8 mouse cellular contexts compared by ENCODE assay signal in genomic region chr1:120357371-120358274, GRCm38 (mm10). TPM values are rescaled to one million over a fixed set of nuclear protein-coding genes. Genes with fewer than 3 reads are reported as not detected.
DNase-seq lines count a peak whose midpoint lies in the region; ATAC-seq and TF ChIP-seq lines count a peak whose summit lies in the region.

No protein-coding gene starts in this region.

- H3K4me3 ChIP-seq in E14TG2a.4 (replicated peaks; ENCODE audit: low read length), result peak overlapping the region; percentile 10; the same call in 1 of the 2 replicates
- 0 out of 2 replicates have a peak overlapping the region, but pooled peaks have one; percentile 7 for H3K4me3 ChIP-seq in forebrain, embryonic 16.5 days (replicated peaks; ENCODE audit: low read length)
- H3K4me3 ChIP-seq in hindbrain, embryonic 14.5 days (replicated peaks; ENCODE audit: low read length), result no peak overlapping the region

- DNase-seq in adrenal gland, postnatal 36 days, result peak; percentile 56 to 72
- peak; percentile 63 for DNase-seq in hindbrain, embryonic 14.5 days (ENCODE audit: low spot score)
- peak; percentile 19 to 82 for DNase-seq in left cerebral cortex, postnatal 10 days (ENCODE audit: extremely low spot score in 1 of 2, low spot score in 2 of 2)
- peak; percentile 60 for DNase-seq in mesoderm, embryonic 11.5 days (ENCODE audit: low read depth, low spot score)
- peak; percentile 78 for DNase-seq in testis, postnatal 10 days (ENCODE audit: low spot score)

- H3K9ac ChIP-seq in forebrain, embryonic 16.5 days (replicated peaks; ENCODE audit: low read depth, low read length), result no peak overlapping the region
- H3K9ac ChIP-seq in hindbrain, embryonic 14.5 days, result no peak overlapping the region

- no peaks in the 10 kb centered on the region for H3K36me3 ChIP-seq in E14TG2a.4 (ENCODE audit: insufficient read depth, low read length)
- H3K36me3 ChIP-seq in forebrain, embryonic 16.5 days (ENCODE audit: control insufficient read depth, insufficient read depth), result no peaks in the 10 kb centered on the region
- no peaks in the 10 kb centered on the region for H3K36me3 ChIP-seq in hindbrain, embryonic 14.5 days (replicated peaks; ENCODE audit: control insufficient read depth, insufficient read depth)

- H3K4me2 ChIP-seq in forebrain, embryonic 16.5 days (ENCODE audit: low read length), result peak overlapping the region; percentile 24
- H3K4me2 ChIP-seq in hindbrain, embryonic 14.5 days (replicated peaks), result peak overlapping the region; percentile 2; the same call in 1 of the 2 replicates

- no peaks in the 10 kb centered on the region for H3K9me3 ChIP-seq in E14TG2a.4 (ENCODE audit: low read length)
- no peaks in the 10 kb centered on the region for H3K9me3 ChIP-seq in forebrain, embryonic 16.5 days (ENCODE audit: control insufficient read depth, low read length)
- no peaks in the 10 kb centered on the region for H3K9me3 ChIP-seq in hindbrain, embryonic 14.5 days (ENCODE audit: control insufficient read depth, low read length)

- no peak overlapping the region for H3K27ac ChIP-seq in forebrain, embryonic 16.5 days (ENCODE audit: low read length)
- H3K27ac ChIP-seq in hindbrain, embryonic 14.5 days, result no peak overlapping the region

- TF ChIP-seq CTCF in E14TG2a.4 (conservative IDR thresholded peaks at IDR 0.05; ENCODE audit: low read length), result no peak

- H3K4me1 ChIP-seq in E14TG2a.4 (replicated peaks; ENCODE audit: low read depth, low read length), result peaks cover 26% of the 10 kb centered on the region
- H3K4me1 ChIP-seq in forebrain, embryonic 16.5 days (replicated peaks; ENCODE audit: control insufficient read depth, insufficient read depth, low read length), result 0 out of 2 replicates have a peak, but pooled peaks cover 3% of the 10 kb centered on the region
- H3K4me1 ChIP-seq in hindbrain, embryonic 14.5 days (replicated peaks; ENCODE audit: control insufficient read depth, insufficient read depth, low read length), result no peaks in the 10 kb centered on the region

- ATAC-seq in forebrain, embryonic 16.5 days, result peak; percentile 86
- ATAC-seq in hindbrain, embryonic 14.5 days (ENCODE audit: low FRiP score), result peak; percentile 83
- no peak for ATAC-seq in erythroblast, adult 5-6 weeks (replicated peaks; ENCODE audit: low FRiP score, poor library complexity, severe bottlenecking)

- H3K27me3 ChIP-seq in E14TG2a.4 (ENCODE audit: insufficient read depth, low read length), result peaks cover 4% of the 10 kb centered on the region; the same call in 1 of the 2 replicates
- no peaks in the 10 kb centered on the region for H3K27me3 ChIP-seq in forebrain, embryonic 16.5 days (replicated peaks; ENCODE audit: control insufficient read depth, insufficient read depth, low read length)
- 0 out of 2 replicates have a peak, but pooled peaks cover 3% of the 10 kb centered on the region for H3K27me3 ChIP-seq in hindbrain, embryonic 14.5 days (ENCODE audit: control insufficient read depth, insufficient read depth, low read length)

- WGBS in forebrain, embryonic 16.5 days, result 5% methylated on average over 16 of the region's 16 CpGs
- 7% methylated on average over 16 of the region's 16 CpGs for WGBS in hindbrain, embryonic 14.5 days

- intact Hi-C loops in left cerebral cortex, postnatal 10 days (cut with DNase I), result no loop called here

RNA-seq across cellular contexts. Expression of gene C1ql2, which starts 17.2 kb away (rescaled TPM):
- not detected for total RNA-seq in adrenal gland, postnatal 36 days (2021)
- 0.47 and 0.81 TPM in 2 replicates for polyA plus RNA-seq in forebrain, embryonic 16.5 days (2015; fragmentation: Nextera tagmentation; extraction: Ambion mirVana)
- 4.9 and 5.4 TPM in 2 replicates for polyA plus RNA-seq in hindbrain, embryonic 14.5 days (2014; fragmentation: Nextera tagmentation; extraction: Ambion mirVana)
- total RNA-seq in left cerebral cortex, postnatal 10 days (2021), result 1 to 10 TPM; 1.5 TPM
- not detected in 2 replicates for total RNA-seq in erythroblast, adult 5-6 weeks (2015; ENCODE audit: low replicate concordance)
- total RNA-seq in erythroblast, adult 5-6 weeks (2017; ENCODE audit: low replicate concordance), result not detected in 2 replicates
